Mouse (Mus musculus): ENCODE measurements around the gene Ush2a. TPM values are rescaled to one million over a fixed set of nuclear protein-coding genes. Genes with fewer than 3 reads are reported as not detected.

Gene Ush2a
- total and polyA plus RNA-seq, 3 experiments, result 0.11 TPM; not detected in 2

GRCm38 (mm10) chr1:188447964-188448363, 186.1 kb downstream of the Ush2a start:
- H3K4me1 ChIP-seq (ENCODE audit: insufficient read depth, low read depth, low read length), result no peaks in the 10 kb centered on the region
- H3K36me3 ChIP-seq (replicated peaks), result no peaks in the 10 kb centered on the region
- H3K4me3 ChIP-seq (ENCODE audit: low read depth, low read length), result no peak overlapping the region
- H3K27me3 ChIP-seq (ENCODE audit: insufficient read depth, low read length), result no peaks in the 10 kb centered on the region
- peaks cover 18% of the 10 kb centered on the region for H3K9me3 ChIP-seq (replicated peaks)
- DNase-seq (ENCODE audit: low spot score) (no peak), ATAC-seq (ENCODE audit: extremely low read depth, insufficient number of reproducible peaks, low FRiP score, poor library complexity, severe bottlenecking) (no peak)
- no peak for TF ChIP-seq GATA1 (IDR thresholded peaks at IDR 0.05; ENCODE audit: borderline replicate concordance, low read length)
- TF ChIP-seq GATA2 (IDR thresholded peaks at IDR 0.05; ENCODE audit: borderline replicate concordance, low read depth, low read length), result no peak
- no peak for TF ChIP-seq TAL1 (conservative IDR thresholded peaks at IDR 0.05; ENCODE audit: low read depth, low read length)
- no peak for TF ChIP-seq POLR2AphosphoS5 (IDR thresholded peaks at IDR 0.05; ENCODE audit: insufficient replicate concordance, low read depth, low read length)
- no peak for TF ChIP-seq CTCF (IDR thresholded peaks at IDR 0.05; ENCODE audit: low read depth, low read length)

GRCm38 (mm10) chr1:188456466-188457175, 194.8 kb downstream of the Ush2a start:
- H3K27me3 ChIP-seq (ENCODE audit: insufficient read depth, low read length), result no peaks in the 10 kb centered on the region
- no peaks in the 10 kb centered on the region for H3K36me3 ChIP-seq (replicated peaks)
- DNase-seq (ENCODE audit: low spot score) (no peak), ATAC-seq (ENCODE audit: extremely low read depth, insufficient number of reproducible peaks, low FRiP score, poor library complexity, severe bottlenecking) (no peak)
- H3K9me3 ChIP-seq (replicated peaks), result peaks cover 28% of the 10 kb centered on the region
- TF ChIP-seq GATA1 (IDR thresholded peaks at IDR 0.05; ENCODE audit: borderline replicate concordance, low read length), result no peak
- no peak for TF ChIP-seq TAL1 (conservative IDR thresholded peaks at IDR 0.05; ENCODE audit: low read depth, low read length)
- TF ChIP-seq CTCF (IDR thresholded peaks at IDR 0.05; ENCODE audit: low read depth, low read length), result no peak
- no peak for TF ChIP-seq POLR2AphosphoS5 (IDR thresholded peaks at IDR 0.05; ENCODE audit: insufficient replicate concordance, low read depth, low read length)
- no peak for TF ChIP-seq GATA2 (IDR thresholded peaks at IDR 0.05; ENCODE audit: borderline replicate concordance, low read depth, low read length)
- no peak overlapping the region for H3K4me3 ChIP-seq (ENCODE audit: low read depth, low read length)
- H3K4me1 ChIP-seq (ENCODE audit: insufficient read depth, low read depth, low read length), result no peaks in the 10 kb centered on the region

- peaks cover 26% of the 10 kb centered on the region for H3K9me3 ChIP-seq (replicated peaks)
- H3K36me3 ChIP-seq (replicated peaks), result no peaks in the 10 kb centered on the region
- no peak for TF ChIP-seq GATA1 (IDR thresholded peaks at IDR 0.05; ENCODE audit: borderline replicate concordance, low read length)
- TF ChIP-seq CTCF (IDR thresholded peaks at IDR 0.05; ENCODE audit: low read depth, low read length), result no peak
- no peak overlapping the region for H3K4me3 ChIP-seq (ENCODE audit: low read depth, low read length)
- ATAC-seq (ENCODE audit: extremely low read depth, insufficient number of reproducible peaks, low FRiP score, poor library complexity, severe bottlenecking), result no peak
- H3K4me1 ChIP-seq (ENCODE audit: insufficient read depth, low read depth, low read length), result no peaks in the 10 kb centered on the region
- DNase-seq (ENCODE audit: low spot score), result no peak
- no peaks in the 10 kb centered on the region for H3K27me3 ChIP-seq (ENCODE audit: insufficient read depth, low read length)
Measured at GRCm38 (mm10) chr1:188457221-188458008, 195.6 kb downstream of the Ush2a start.

GRCm38 (mm10) chr1:188461203-188461602, 199.4 kb downstream of the Ush2a start:
- no peaks in the 10 kb centered on the region for H3K36me3 ChIP-seq (replicated peaks)
- ATAC-seq (ENCODE audit: extremely low read depth, insufficient number of reproducible peaks, low FRiP score, poor library complexity, severe bottlenecking) (no peak), DNase-seq (ENCODE audit: low spot score) (no peak)
- no peaks in the 10 kb centered on the region for H3K27me3 ChIP-seq (ENCODE audit: insufficient read depth, low read length)
- TF ChIP-seq TAL1 (conservative IDR thresholded peaks at IDR 0.05; ENCODE audit: low read depth, low read length) (no peak), GATA2 (IDR thresholded peaks at IDR 0.05; ENCODE audit: borderline replicate concordance, low read depth, low read length) (no peak), GATA1 (IDR thresholded peaks at IDR 0.05; ENCODE audit: borderline replicate concordance, low read length) (no peak), POLR2AphosphoS5 (IDR thresholded peaks at IDR 0.05; ENCODE audit: insufficient replicate concordance, low read depth, low read length) (no peak), CTCF (IDR thresholded peaks at IDR 0.05; ENCODE audit: low read depth, low read length) (no peak)
- H3K9me3 ChIP-seq (replicated peaks), result peaks cover 28% of the 10 kb centered on the region
- no peak overlapping the region for H3K4me3 ChIP-seq (ENCODE audit: low read depth, low read length)
- no peaks in the 10 kb centered on the region for H3K4me1 ChIP-seq (ENCODE audit: insufficient read depth, low read depth, low read length)

- Histone ChIP-seq H3K9me3 (replicated peaks) (peaks cover 25% of the 10 kb centered on the region), H3K4me3 (ENCODE audit: low read depth, low read length) (no peak overlapping the region), H3K36me3 (replicated peaks) (no peaks in the 10 kb centered on the region), H3K27me3 (ENCODE audit: insufficient read depth, low read length) (no peaks in the 10 kb centered on the region), H3K4me1 (ENCODE audit: insufficient read depth, low read depth, low read length) (no peaks in the 10 kb centered on the region)
- ATAC-seq (ENCODE audit: extremely low read depth, insufficient number of reproducible peaks, low FRiP score, poor library complexity, severe bottlenecking), result no peak
- no peak for TF ChIP-seq CTCF (IDR thresholded peaks at IDR 0.05; ENCODE audit: low read depth, low read length)
- TF ChIP-seq GATA2 (IDR thresholded peaks at IDR 0.05; ENCODE audit: borderline replicate concordance, low read depth, low read length), result no peak
- TF ChIP-seq TAL1 (conservative IDR thresholded peaks at IDR 0.05; ENCODE audit: low read depth, low read length), result no peak
- no peak for TF ChIP-seq GATA1 (IDR thresholded peaks at IDR 0.05; ENCODE audit: borderline replicate concordance, low read length)
- TF ChIP-seq POLR2AphosphoS5 (IDR thresholded peaks at IDR 0.05; ENCODE audit: insufficient replicate concordance, low read depth, low read length), result no peak
- no peak for DNase-seq (ENCODE audit: low spot score)
Measured at GRCm38 (mm10) chr1:188464653-188465052, 202.8 kb downstream of the Ush2a start.

- Histone ChIP-seq H3K4me3 (ENCODE audit: low read depth, low read length) (no peak overlapping the region), H3K27me3 (ENCODE audit: insufficient read depth, low read length) (no peaks in the 10 kb centered on the region), H3K9me3 (replicated peaks) (peaks cover 21% of the 10 kb centered on the region), H3K36me3 (replicated peaks) (no peaks in the 10 kb centered on the region), H3K4me1 (ENCODE audit: insufficient read depth, low read depth, low read length) (no peaks in the 10 kb centered on the region)
- ATAC-seq (ENCODE audit: extremely low read depth, insufficient number of reproducible peaks, low FRiP score, poor library complexity, severe bottlenecking) (no peak), DNase-seq (ENCODE audit: low spot score) (no peak)
- no peak for TF ChIP-seq GATA1 (IDR thresholded peaks at IDR 0.05; ENCODE audit: borderline replicate concordance, low read length)
- no peak for TF ChIP-seq POLR2AphosphoS5 (IDR thresholded peaks at IDR 0.05; ENCODE audit: insufficient replicate concordance, low read depth, low read length)
- no peak for TF ChIP-seq GATA2 (IDR thresholded peaks at IDR 0.05; ENCODE audit: borderline replicate concordance, low read depth, low read length)
- no peak for TF ChIP-seq CTCF (IDR thresholded peaks at IDR 0.05; ENCODE audit: low read depth, low read length)
- TF ChIP-seq TAL1 (conservative IDR thresholded peaks at IDR 0.05; ENCODE audit: low read depth, low read length), result no peak
Measured at GRCm38 (mm10) chr1:188468371-188468783, 206.6 kb downstream of the Ush2a start.
